Mouse (Mus musculus) retina, postnatal 1 day (tissue): ENCODE data around the gene Gm7075.
A peak's percentile ranks its signal among the peaks of the same experiment; 100 is the strongest.
"Not testable (repeated sequence)": the region's sequence is repeated elsewhere in the genome, so short reads cannot be mapped to it uniquely, and the experiment has no call there.

Source experiments
- DNase-seq: peaks from one replicate; pipeline ENCODE4 v3.0.0-alpha.2; 2012

The Gm7075 gene

GRCm38 (mm10) chr10:63417061-63417460, 4.5 kb downstream of the Gm7075 start:
- DNase-seq: peak; percentile 32

GRCm38 (mm10) chr10:63415850-63416249, 5.7 kb downstream of the Gm7075 start:
- no peak for DNase-seq

- DNase-seq: no peak
These were observed 6.3 kb downstream of the Gm7075 start for GRCm38 (mm10) chr10:63415287-63415686.

GRCm38 (mm10) chr10:63412756-63413155, 8.8 kb downstream of the Gm7075 start:
- DNase-seq: no peak

- not testable (repeated sequence) for DNase-seq
These were observed 9.9 kb downstream of the Gm7075 start for GRCm38 (mm10) chr10:63411674-63412073.

- DNase-seq: peak; percentile 37
These were observed 11.2 kb downstream of the Gm7075 start for GRCm38 (mm10) chr10:63410162-63410956.

- no peak for DNase-seq
These were observed 18.0 kb downstream of the Gm7075 start for GRCm38 (mm10) chr10:63403636-63404035.

- no peak for DNase-seq
These were observed 18.7 kb downstream of the Gm7075 start for GRCm38 (mm10) chr10:63402731-63403504.

GRCm38 (mm10) chr10:63396963-63397362, 24.6 kb downstream of the Gm7075 start:
- DNase-seq: no peak

GRCm38 (mm10) chr10:63388948-63389347, 32.6 kb downstream of the Gm7075 start:
- peak; percentile 23 for DNase-seq

GRCm38 (mm10) chr10:63386991-63387390, 34.6 kb downstream of the Gm7075 start:
- no peak for DNase-seq

GRCm38 (mm10) chr10:63386444-63386843, 35.1 kb downstream of the Gm7075 start:
- peak; percentile 93 for DNase-seq

GRCm38 (mm10) chr10:63385897-63386296, 35.7 kb downstream of the Gm7075 start:
- not testable (repeated sequence) for DNase-seq

- DNase-seq: peak; percentile 99
These were observed 39.0 kb downstream of the Gm7075 start, which contains the start of gene Dnajc12 for GRCm38 (mm10) chr10:63382372-63383279. TSS of gene Dnajc12 (plus strand) at chr10:63382443.

GRCm38 (mm10) chr10:63381498-63382280, 39.9 kb downstream of the Gm7075 start, which contains the start of gene Sirt1:
TSS of gene Sirt1 (minus strand) at chr10:63381704.
- peak; percentile 19 for DNase-seq

GRCm38 (mm10) chr10:63378948-63379680, 42.5 kb downstream of the Gm7075 start:
- peak; percentile 36 for DNase-seq

- peak; percentile 86 for DNase-seq
These were observed 44.1 kb downstream of the Gm7075 start for GRCm38 (mm10) chr10:63377468-63377867.

- DNase-seq: no peak
These were observed 45.3 kb downstream of the Gm7075 start for GRCm38 (mm10) chr10:63376303-63376702.
